Mouse (Mus musculus) kidney, postnatal 0 days (tissue): ENCODE data around the gene Cbx4. TPM values are rescaled to one million over a fixed set of nuclear protein-coding genes. Genes with fewer than 3 reads are reported as not detected.
A peak's percentile ranks its signal among the peaks of the same experiment; 100 is the strongest.

Experiments
- ATAC-seq: fragments of 200-750 bp; cut with Nextera tagmentation; replicated peaks from 2 replicates; pipeline ENCODE4 v1.8.0; 2017; ENCODE audit warnings: low read depth, moderate number of reproducible peaks, moderate TSS enrichment, moderate library complexity; ENCODE audit not compliant: low FRiP score
- DNase-seq: peaks from one replicate; pipeline ENCODE4 v3.0.0-alpha.2; 2016; ENCODE audit warnings: low spot score
- H3K27ac ChIP-seq: fragments of 300-500 bp; sonication (generic); 2 replicates; pipeline ENCODE4 v1.5.1; 2014; ENCODE audit warnings: mild to moderate bottlenecking
- H3K27me3 ChIP-seq: fragments of 300-500 bp; sonication (generic); 2 replicates; pipeline ENCODE4 v1.6.1; 2014; ENCODE audit warnings: low read length, mixed read lengths; ENCODE audit not compliant: insufficient read depth
- H3K36me3 ChIP-seq: fragments of 300-500 bp; sonication (generic); 2 replicates; pipeline ENCODE4 v1.6.1; 2014; ENCODE audit warnings: low read length, mixed read lengths; ENCODE audit not compliant: insufficient read depth
- H3K4me1 ChIP-seq: fragments of 300-500 bp; sonication (generic); replicated peaks from 2 replicates; pipeline ENCODE4 v1.6.1; 2014; ENCODE audit warnings: antibody characterized with exemption, low read length, mixed read lengths; ENCODE audit not compliant: insufficient read depth
- H3K4me2 ChIP-seq: fragments of 300-500 bp; sonication (generic); 2 replicates; pipeline ENCODE4 v1.6.1; 2014; ENCODE audit warnings: mild to moderate bottlenecking, low read length, moderate library complexity, mixed read lengths
- H3K4me3 ChIP-seq: fragments of 300-500 bp; sonication (generic); replicated peaks from 2 replicates; pipeline ENCODE4 v1.5.1; 2014; ENCODE audit warnings: low read depth, low read length
- H3K9ac ChIP-seq: fragments of 300-500 bp; sonication (generic); 2 replicates; pipeline ENCODE4 v1.6.1; 2014; ENCODE audit warnings: low read depth, low read length
- H3K9me3 ChIP-seq: fragments of 300-500 bp; sonication (generic); replicated peaks from 2 replicates; pipeline ENCODE4 v1.6.1; 2016; ENCODE audit warnings: low read length, inconsistent platforms, mixed read lengths
- CTCF ChIP-seq: IDR thresholded peaks from 2 replicates; pipeline ENCODE4 v1.5.1; 2016; ENCODE audit warnings: antibody characterized with exemption, low read depth, mild to moderate bottlenecking, moderate library complexity
- WGBS: fragments of 180-500 bp; shearing (Covaris S2); extraction: QIAGEN DNeasy Blood & Tissue Kit; methylation state at CpG from one replicate; pipeline ENCODE4 v1.1.7; 2014; 5-methylcytosine and 5-hydroxymethylcytosine counted together
- polyA plus RNA-seq: library from polyadenylated mRNA; unstranded; fragments of >200 nt; fragmentation: Nextera tagmentation; extraction: Ambion mirVana; gene quantifications from 2 replicates; pipeline ENCODE4 v1.2.1, GENCODE M21; 2015

Gene Cbx4
- polyA plus RNA-seq, 1 experiment from 2014 or later, result 9.7 TPM

DNA sequence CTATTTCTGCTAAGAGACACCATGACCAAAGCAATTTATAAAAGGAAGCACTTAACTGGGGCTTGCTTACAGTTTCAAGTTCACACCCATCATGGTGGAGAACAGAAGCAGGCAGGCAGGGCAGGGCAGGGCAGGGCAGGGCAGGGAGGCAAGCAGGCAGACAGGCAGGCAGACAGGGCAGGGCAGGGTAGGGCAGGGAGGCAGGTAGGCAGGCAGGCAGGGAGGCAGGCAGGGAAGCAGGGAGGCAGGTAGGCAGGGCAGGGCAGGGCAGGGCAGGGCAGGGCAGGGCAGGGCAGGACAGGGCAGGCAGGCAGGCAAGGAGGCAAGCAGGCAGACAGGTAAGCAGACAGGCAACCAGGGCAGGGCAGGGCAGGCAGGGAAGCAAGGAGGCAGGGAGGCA lies 26.7 kb upstream of the Cbx4 start:
- Histone ChIP-seq H3K9ac (no peak overlapping the region), H3K27ac (no peak overlapping the region), H3K4me3 (no peak overlapping the region), H3K36me3 (no peaks in the 10 kb centered on the region), H3K4me1 (no peaks in the 10 kb centered on the region), H3K9me3 (no peaks in the 10 kb centered on the region), H3K27me3 (no peaks in the 10 kb centered on the region), H3K4me2 (no peak overlapping the region)
- no peak for TF ChIP-seq CTCF
- DNase-seq (no peak), ATAC-seq (no peak)

DNA sequence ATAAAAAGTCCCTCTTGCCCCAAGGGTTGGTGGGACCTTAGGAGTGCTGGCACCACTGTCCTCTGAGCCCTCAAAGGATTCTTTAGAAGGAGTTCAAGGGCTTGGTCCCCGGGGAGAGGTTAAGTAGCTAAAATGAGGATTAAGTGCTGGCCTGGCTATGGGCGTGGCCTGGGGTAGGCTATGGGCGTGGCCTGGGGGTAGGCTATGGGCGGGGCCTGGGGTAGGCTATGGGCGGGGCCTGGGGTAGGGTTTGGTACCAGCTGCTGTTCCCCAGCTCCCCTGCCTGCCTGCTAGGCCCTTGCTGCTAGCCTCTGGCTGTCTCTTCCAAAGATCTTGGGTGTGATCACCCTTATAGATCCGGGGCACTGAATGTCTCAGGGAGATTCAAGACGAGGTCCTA lies 25.3 kb upstream of the Cbx4 start:
- Histone ChIP-seq H3K4me2 (no peak overlapping the region), H3K27me3 (no peaks in the 10 kb centered on the region), H3K27ac (no peak overlapping the region), H3K9ac (no peak overlapping the region), H3K36me3 (no peaks in the 10 kb centered on the region), H3K4me1 (no peaks in the 10 kb centered on the region), H3K9me3 (no peaks in the 10 kb centered on the region), H3K4me3 (no peak overlapping the region)
- ATAC-seq (no peak), DNase-seq (no peak)
- 21% methylated on average over 7 of the region's 7 CpGs for WGBS
- TF ChIP-seq CTCF, result no peak

DNA sequence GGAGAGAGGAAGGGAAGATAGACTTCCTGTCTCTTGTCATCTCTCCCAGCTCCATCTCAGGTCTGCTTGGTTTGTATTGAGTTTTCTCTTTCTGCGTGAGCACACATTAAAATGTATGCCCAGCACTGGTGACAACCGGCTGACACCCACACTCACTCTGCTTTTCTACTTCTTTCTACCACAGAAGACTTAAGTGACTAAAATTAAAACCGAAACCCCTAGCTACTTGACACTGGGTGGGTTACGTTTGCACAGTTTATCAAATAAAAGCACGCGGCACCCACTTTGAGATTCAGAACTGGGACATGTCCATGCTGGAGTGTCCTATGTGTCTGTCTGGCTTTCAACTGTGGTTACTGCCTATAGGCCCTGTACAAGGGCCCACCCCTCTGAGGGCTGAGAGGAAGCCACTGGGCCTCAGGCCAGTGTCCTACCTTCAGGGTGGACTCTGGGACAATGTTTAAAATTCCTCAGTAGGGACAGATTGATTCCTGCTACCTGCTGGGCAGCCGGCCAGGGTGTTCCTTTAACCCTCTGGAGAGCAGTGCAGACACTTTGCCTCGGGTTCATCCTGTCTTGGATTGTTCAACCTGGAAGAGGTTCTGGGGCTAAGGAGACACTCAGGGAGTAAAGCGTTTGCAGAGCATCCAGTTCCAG lies 23.5 kb upstream of the Cbx4 start:
- H3K4me1 ChIP-seq, result no peaks in the 10 kb centered on the region
- H3K36me3 ChIP-seq, result no peaks in the 10 kb centered on the region
- ATAC-seq (no peak), DNase-seq (no peak)
- 76% methylated on average over 9 of the region's 9 CpGs for WGBS
- H3K27me3 ChIP-seq, result no peaks in the 10 kb centered on the region
- no peaks in the 10 kb centered on the region for H3K9me3 ChIP-seq
- no peak overlapping the region for H3K27ac ChIP-seq
- H3K4me3 ChIP-seq, result no peak overlapping the region
- no peak overlapping the region for H3K4me2 ChIP-seq
- no peak overlapping the region for H3K9ac ChIP-seq
- TF ChIP-seq CTCF, result no peak

DNA sequence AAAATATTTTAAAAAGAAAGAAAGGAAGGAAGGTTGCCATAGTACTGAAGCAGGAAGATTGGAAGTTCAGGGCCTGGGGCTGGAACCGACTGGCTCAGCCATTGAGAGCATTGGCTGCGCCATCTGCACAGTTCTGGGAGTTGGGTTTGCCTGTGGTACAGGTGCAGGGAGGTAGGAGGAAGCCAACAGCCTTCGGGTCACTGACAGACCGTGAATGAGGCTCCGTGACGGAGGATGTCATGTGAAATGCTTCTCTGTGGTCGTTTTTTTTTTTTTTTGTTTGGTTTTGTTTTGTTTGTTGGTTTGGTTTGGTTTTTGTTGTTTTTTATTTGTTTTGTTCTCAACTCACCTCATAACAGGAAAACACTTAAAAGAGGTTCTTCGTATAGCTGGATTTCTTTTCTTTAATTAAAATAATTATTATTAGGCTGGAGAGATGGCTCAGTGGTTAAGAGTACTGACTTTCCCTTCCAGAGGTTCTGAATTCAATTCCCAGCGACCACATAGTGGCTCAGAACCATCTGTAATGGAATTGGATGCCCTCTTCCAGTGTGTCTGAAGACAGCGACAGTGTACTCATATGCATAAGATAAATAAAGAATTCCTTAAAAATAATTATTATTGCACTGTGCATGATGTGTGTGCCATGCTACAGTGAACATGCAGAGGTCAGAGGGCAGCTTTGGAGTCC lies 22.7 kb upstream of the Cbx4 start:
- Histone ChIP-seq H3K36me3 (no peaks in the 10 kb centered on the region), H3K9me3 (no peaks in the 10 kb centered on the region), H3K27me3 (no peaks in the 10 kb centered on the region), H3K27ac (no peak overlapping the region), H3K4me1 (no peaks in the 10 kb centered on the region), H3K9ac (no peak overlapping the region), H3K4me2 (no peak overlapping the region), H3K4me3 (no peak overlapping the region)
- DNase-seq (no peak), ATAC-seq (no peak)
- 76% methylated on average over 10 of the region's 10 CpGs for WGBS
- TF ChIP-seq CTCF, result no peak

DNA sequence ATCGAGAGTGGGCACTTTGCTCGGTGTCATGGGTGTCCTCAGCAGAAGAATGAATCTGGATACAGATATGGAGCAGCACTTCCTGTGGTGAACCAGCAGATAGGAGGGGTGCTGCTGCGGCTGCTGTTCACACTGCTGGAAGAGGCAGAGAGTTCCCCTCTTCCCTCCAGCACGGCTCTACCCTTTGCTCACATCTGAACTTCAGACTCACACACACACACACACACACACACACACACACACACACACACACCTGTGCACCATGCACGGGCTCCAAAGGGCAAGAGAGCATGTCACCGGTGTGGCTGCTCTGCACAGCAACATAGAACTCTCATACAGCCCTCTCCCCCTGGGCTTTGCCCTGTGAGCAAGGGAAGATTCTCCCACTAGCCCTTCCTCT lies 20.3 kb upstream of the Cbx4 start:
- Histone ChIP-seq H3K4me3 (no peak overlapping the region), H3K4me1 (no peaks in the 10 kb centered on the region), H3K9me3 (no peaks in the 10 kb centered on the region), H3K9ac (no peak overlapping the region), H3K27me3 (no peaks in the 10 kb centered on the region), H3K36me3 (no peaks in the 10 kb centered on the region), H3K27ac (no peak overlapping the region), H3K4me2 (no peak overlapping the region)
- no peak for TF ChIP-seq CTCF
- WGBS, result 31% methylated on average over 6 of the region's 6 CpGs
- DNase-seq (no peak), ATAC-seq (peak; percentile 80; the same call in 1 of the 2 replicates)

DNA sequence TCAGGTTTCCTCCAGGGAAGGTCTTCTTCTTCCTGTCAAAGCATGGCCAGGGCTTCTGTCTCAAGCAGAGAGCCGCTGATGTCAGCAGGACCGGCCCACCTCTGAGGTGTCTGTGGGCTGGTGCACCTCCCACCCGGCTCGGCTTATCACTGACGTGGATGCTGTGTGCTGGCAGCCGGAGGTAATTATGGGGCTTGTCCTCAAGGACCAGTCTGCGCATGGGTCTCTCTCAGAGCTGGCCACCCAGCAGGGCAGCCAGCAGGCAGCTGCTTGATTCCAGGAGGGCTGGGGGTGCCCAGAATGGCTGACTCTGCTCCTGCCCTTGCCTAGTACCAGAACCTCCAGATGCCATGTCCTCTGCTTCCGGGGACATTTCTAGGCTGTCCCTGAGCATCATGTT lies 19.7 kb upstream of the Cbx4 start:
- Histone ChIP-seq H3K9ac (no peak overlapping the region), H3K4me3 (no peak overlapping the region), H3K4me2 (no peak overlapping the region), H3K27ac (no peak overlapping the region), H3K9me3 (no peaks in the 10 kb centered on the region), H3K27me3 (no peaks in the 10 kb centered on the region), H3K4me1 (no peaks in the 10 kb centered on the region), H3K36me3 (no peaks in the 10 kb centered on the region)
- no peak for TF ChIP-seq CTCF
- WGBS, result 34% methylated on average over 8 of the region's 8 CpGs
- DNase-seq (no peak), ATAC-seq (no peak)
